Mouse (Mus musculus) liver, postnatal 0 days (tissue): ENCODE measurements around the gene Gm867. TPM values are rescaled to one million over a fixed set of nuclear protein-coding genes. Genes with fewer than 3 reads are reported as not detected.
A peak's percentile ranks its signal among the peaks of the same experiment; 100 is the strongest.

Source experiments
- ATAC-seq: fragments of 200-750 bp; cut with Nextera tagmentation; 2 replicates; pipeline ENCODE4 v1.8.0; 2017; ENCODE audit warnings: mild to moderate bottlenecking, moderate library complexity
- DNase-seq: peaks from one replicate; pipeline ENCODE4 v3.0.0-alpha.2; 2016
- H3K27ac ChIP-seq: fragments of 300-500 bp; sonication (generic); 2 replicates; pipeline ENCODE4 v1.5.1; 2014; ENCODE audit warnings: antibody characterized with exemption, moderate library complexity, mild to moderate bottlenecking, low read depth
- H3K27me3 ChIP-seq: fragments of 300-500 bp; sonication (generic); 2 replicates; pipeline ENCODE4 v1.6.1; 2014; ENCODE audit warnings: low read length, control low read depth, mixed read lengths; ENCODE audit not compliant: insufficient read depth
- H3K36me3 ChIP-seq: fragments of 300-500 bp; sonication (generic); replicated peaks from 2 replicates; pipeline ENCODE4 v1.6.1; 2014; ENCODE audit warnings: mild to moderate bottlenecking, control low read depth, low read length, moderate library complexity, mixed read lengths; ENCODE audit not compliant: insufficient read depth
- H3K4me1 ChIP-seq: fragments of 300-500 bp; sonication (generic); 2 replicates; pipeline ENCODE4 v1.6.1; 2014; ENCODE audit warnings: antibody characterized with exemption, mild to moderate bottlenecking, control low read depth; ENCODE audit not compliant: insufficient read depth
- H3K4me2 ChIP-seq: fragments of 300-500 bp; sonication (generic); 2 replicates; pipeline ENCODE4 v1.6.1; 2014; ENCODE audit warnings: low read depth, mild to moderate bottlenecking, low read length, moderate library complexity, mixed read lengths
- H3K4me3 ChIP-seq: fragments of 300-500 bp; sonication (generic); 2 replicates; pipeline ENCODE4 v1.5.1; 2014; ENCODE audit warnings: low read depth, low read length
- H3K9ac ChIP-seq: fragments of 300-500 bp; sonication (generic); replicated peaks from 2 replicates; pipeline ENCODE4 v1.6.1; 2014; ENCODE audit warnings: mild to moderate bottlenecking, moderate library complexity
- H3K9me3 ChIP-seq: fragments of 300-500 bp; sonication (generic); 2 replicates; pipeline ENCODE4 v1.6.1; 2016; ENCODE audit warnings: mild to moderate bottlenecking, control low read depth, low read length, mixed read lengths
- CTCF ChIP-seq: sonication (generic); IDR thresholded peaks from 2 replicates; pipeline ENCODE4 v1.5.1; 2016; ENCODE audit warnings: antibody characterized with exemption, low read depth
- EP300 ChIP-seq: IDR thresholded peaks from 2 replicates; pipeline ENCODE4 v1.6.1; 2016; ENCODE audit warnings: antibody characterized with exemption, low read depth, mild to moderate bottlenecking
- WGBS: fragments of 180-500 bp; shearing (Covaris S2); extraction: QIAGEN DNeasy Blood & Tissue Kit; methylation state at CpG from one replicate; pipeline ENCODE4 v1.1.7; 2014; ENCODE audit not compliant: insufficient replicate concordance; 5-methylcytosine and 5-hydroxymethylcytosine counted together
- polyA plus RNA-seq: library from polyadenylated mRNA; unstranded; fragments of >200 nt; fragmentation: Nextera tagmentation; extraction: Ambion mirVana; gene quantifications from 2 replicates; pipeline ENCODE4 v1.2.1, GENCODE M21; 2015

Gm867 gene
- polyA plus RNA-seq, 1 experiment from 2014 or later, result 8.6 TPM

DNA sequence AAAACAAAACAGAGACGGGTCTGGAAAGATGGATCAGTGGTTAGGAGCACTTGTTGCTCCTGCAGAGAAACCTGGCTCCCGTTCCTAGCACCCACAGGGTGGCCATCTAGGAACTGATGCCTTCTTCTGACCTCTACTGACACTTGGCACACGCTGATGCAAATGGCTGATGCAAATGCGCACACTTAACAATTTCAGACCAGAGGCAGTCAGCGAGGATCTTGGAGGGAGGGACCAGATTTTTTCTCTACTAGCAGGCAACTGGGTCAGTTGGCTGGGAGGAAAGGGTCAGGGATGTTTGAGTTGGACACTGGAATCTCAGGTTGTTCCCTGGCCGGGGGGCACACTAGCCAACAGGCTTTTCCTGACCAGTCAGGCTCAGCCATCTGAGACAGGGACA is 7.6 kb downstream of the Gm867 start, which contains the start of gene Chchd10:
Gene Chchd10, plus strand, starts transcription at position 240 of the 400 bp plus-strand sequence.
- Histone ChIP-seq H3K9me3 (no peaks in the 10 kb centered on the region), H3K4me2 (peak within 1 kb of the TSS; percentile 77), H3K4me1 (peaks cover 40% of the 10 kb centered on the region), H3K27me3 (peaks cover 26% of the 10 kb centered on the region), H3K27ac (no peak within 1 kb of the TSS), H3K36me3 (peaks cover 7% of the 10 kb centered on the region), H3K4me3 (peak within 1 kb of the TSS; percentile 45), H3K9ac (peak within 1 kb of the TSS; percentile 52; the same call in 1 of the 2 replicates)
- ATAC-seq (no peak), DNase-seq (no peak)
- 60% methylated on average over 6 of the region's 6 CpGs for WGBS
- TF ChIP-seq CTCF, result no peak
- TF ChIP-seq EP300, result no peak

DNA sequence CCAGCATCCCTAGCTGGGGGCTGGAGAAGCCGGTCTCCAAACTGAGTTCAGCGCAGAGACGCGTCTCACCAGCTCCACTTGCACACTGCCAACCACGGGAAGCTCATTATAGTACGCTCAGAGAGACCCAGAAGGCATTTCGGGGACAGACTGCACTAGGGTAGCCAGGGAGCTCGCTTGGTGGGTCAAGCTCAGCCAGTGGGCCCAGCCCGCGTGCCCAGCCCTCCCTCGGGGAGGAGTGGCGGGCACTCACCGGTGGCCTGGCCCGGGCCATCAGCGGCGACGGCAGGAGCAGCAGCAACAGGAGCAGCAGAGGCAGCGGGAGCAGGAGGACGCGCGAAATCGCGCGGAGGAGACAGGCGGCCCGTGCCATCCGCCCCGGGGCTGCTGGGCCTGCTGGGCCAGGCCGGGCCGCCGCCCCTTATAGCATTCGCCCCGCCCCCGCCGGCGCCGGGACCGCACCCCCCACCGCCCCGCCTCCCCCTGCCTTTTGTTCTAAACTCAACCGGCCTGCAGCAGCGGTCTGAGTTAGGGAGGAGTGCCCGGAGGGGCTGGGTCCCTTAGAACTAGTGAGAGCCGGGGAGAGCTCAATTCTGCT is 8.3 kb downstream of the Gm867 start:
- peak overlapping the region; percentile 77 for H3K4me2 ChIP-seq
- under 1% methylated on average over 32 of the region's 44 CpGs for WGBS
- H3K27me3 ChIP-seq, result peaks cover 26% of the 10 kb centered on the region
- H3K36me3 ChIP-seq, result peaks cover 6% of the 10 kb centered on the region
- peaks cover 34% of the 10 kb centered on the region for H3K4me1 ChIP-seq
- peak; percentile 73 for DNase-seq
- peak overlapping the region; percentile 45 for H3K4me3 ChIP-seq
- no peak for TF ChIP-seq CTCF
- no peak for TF ChIP-seq EP300
- no peaks in the 10 kb centered on the region for H3K9me3 ChIP-seq
- no peak overlapping the region for H3K27ac ChIP-seq
- peak; percentile 4; the same call in 1 of the 2 replicates for ATAC-seq
- peak overlapping the region; percentile 52; the same call in 1 of the 2 replicates for H3K9ac ChIP-seq

DNA sequence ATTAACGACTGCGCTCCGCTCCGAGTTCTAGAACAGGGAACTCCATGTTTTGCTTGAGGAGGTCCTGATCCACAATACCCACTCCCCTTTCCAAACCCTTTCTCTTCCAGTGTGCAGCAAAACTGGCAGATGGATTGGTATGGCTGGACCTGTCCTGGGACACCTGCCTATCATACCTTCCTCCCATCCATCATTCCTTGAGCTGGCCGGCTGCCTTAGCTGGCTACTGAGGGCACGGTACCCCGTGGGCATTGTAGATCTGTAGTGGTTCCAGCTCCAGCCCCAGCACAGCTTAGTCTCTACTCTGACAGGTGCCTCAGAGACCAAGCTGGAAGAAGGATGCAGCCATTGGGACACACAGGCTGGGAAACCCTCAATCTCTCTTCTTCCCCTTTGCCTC is 9.2 kb downstream of the Gm867 start:
- 20% methylated on average over 4 of the region's 7 CpGs for WGBS
- H3K9ac ChIP-seq, result no peak overlapping the region
- no peak overlapping the region for H3K4me3 ChIP-seq
- H3K4me2 ChIP-seq, result no peak overlapping the region
- DNase-seq (no peak), ATAC-seq (no peak)
- H3K36me3 ChIP-seq, result no peaks in the 10 kb centered on the region
- no peaks in the 10 kb centered on the region for H3K9me3 ChIP-seq
- TF ChIP-seq CTCF, result no peak
- no peak overlapping the region for H3K27ac ChIP-seq
- peaks cover 26% of the 10 kb centered on the region for H3K4me1 ChIP-seq
- peaks cover 26% of the 10 kb centered on the region for H3K27me3 ChIP-seq

DNA sequence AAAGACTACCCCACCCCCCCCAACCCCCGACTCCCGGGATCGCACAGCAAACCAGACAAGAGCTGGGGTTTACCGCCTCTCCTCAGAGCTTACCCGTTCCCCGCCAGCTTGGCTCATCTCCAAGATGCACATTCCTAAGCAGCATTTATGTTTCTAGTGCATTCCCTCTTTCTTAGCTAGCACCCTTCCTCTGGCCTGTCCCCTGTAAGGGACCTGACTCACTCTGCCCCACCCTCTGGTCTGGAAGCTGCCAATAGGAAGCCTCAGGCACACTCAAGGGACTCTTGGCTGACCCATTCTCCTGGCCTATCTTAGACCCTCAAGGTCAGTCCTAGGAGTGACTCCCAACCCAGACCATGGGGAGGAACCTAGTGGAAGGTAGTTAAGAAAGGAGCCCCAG is 10.2 kb downstream of the Gm867 start:
- Histone ChIP-seq H3K4me2 (no peak overlapping the region), H3K9ac (no peak overlapping the region), H3K4me1 (peaks cover 19% of the 10 kb centered on the region), H3K36me3 (no peaks in the 10 kb centered on the region), H3K27me3 (peaks cover 26% of the 10 kb centered on the region), H3K4me3 (no peak overlapping the region), H3K27ac (no peak overlapping the region), H3K9me3 (no peaks in the 10 kb centered on the region)
- ATAC-seq, result no peak
- WGBS, result 41% methylated on average over 6 of the region's 6 CpGs
- no peak for TF ChIP-seq CTCF
- TF ChIP-seq EP300, result no peak
- DNase-seq, result no peak

DNA sequence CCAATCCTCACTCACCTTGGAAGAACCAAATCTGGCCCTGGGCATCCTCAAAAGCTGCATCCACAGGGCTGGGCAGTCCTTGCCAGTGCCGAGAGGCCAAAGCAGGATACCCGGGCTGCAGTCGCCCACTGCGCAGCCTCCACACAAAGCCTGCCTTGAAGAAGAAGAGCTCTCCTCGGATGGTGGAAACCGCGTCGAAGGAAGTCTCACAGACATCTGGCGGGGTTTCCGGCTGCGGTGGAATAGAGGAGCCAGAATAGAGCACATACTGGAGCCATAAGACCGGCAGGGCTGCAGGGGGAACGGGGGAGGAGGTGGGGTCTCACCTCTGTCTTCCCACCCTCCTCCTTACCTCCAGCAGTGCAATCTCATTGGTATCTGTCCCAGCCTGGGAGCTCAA is 14.1 kb downstream of the Gm867 start:
- no peak overlapping the region for H3K27ac ChIP-seq
- peaks cover 16% of the 10 kb centered on the region for H3K27me3 ChIP-seq
- no peak for ATAC-seq
- no peak overlapping the region for H3K9ac ChIP-seq
- no peaks in the 10 kb centered on the region for H3K9me3 ChIP-seq
- DNase-seq, result no peak
- WGBS, result 60% methylated on average over 13 of the region's 13 CpGs
- no peak overlapping the region for H3K4me3 ChIP-seq
- H3K4me1 ChIP-seq, result peaks cover 8% of the 10 kb centered on the region
- no peaks in the 10 kb centered on the region for H3K36me3 ChIP-seq
- H3K4me2 ChIP-seq, result no peak overlapping the region
- TF ChIP-seq CTCF, result no peak
- no peak for TF ChIP-seq EP300

DNA sequence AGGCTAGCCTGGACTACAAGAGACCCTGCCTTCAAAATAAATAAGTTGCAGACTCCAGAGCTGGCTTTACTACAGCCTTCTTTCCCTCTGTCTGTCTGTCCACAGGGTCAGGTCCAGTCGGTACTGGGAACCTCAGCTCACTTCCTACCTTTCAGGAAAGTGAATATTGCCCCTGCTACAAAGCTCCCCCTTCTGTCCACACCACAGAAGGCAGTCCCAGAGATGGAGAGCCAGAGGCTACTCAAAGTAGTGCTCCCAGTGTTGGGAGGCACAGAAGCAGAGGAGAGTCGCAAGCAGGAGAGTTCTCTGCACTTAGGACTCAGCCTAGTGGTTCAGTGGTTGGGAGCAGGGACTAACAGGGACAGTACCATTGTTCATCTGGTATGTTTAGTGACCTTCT is 16.1 kb downstream of the Gm867 start:
- H3K9ac ChIP-seq, result no peak overlapping the region
- no peak overlapping the region for H3K4me3 ChIP-seq
- WGBS, result 54% methylated on average over 2 of the region's 2 CpGs
- ATAC-seq (no peak), DNase-seq (no peak)
- no peaks in the 10 kb centered on the region for H3K9me3 ChIP-seq
- peaks cover 16% of the 10 kb centered on the region for H3K4me1 ChIP-seq
- no peaks in the 10 kb centered on the region for H3K36me3 ChIP-seq
- H3K27me3 ChIP-seq, result 0 out of 2 replicates have a peak, but pooled peaks cover 2% of the 10 kb centered on the region
- H3K4me2 ChIP-seq, result no peak overlapping the region
- TF ChIP-seq CTCF (peak; percentile 58), EP300 (no peak)
- H3K27ac ChIP-seq, result no peak overlapping the region
